Mouse (Mus musculus): ENCODE measurements around the gene Capn15. TPM values are rescaled to one million over a fixed set of nuclear protein-coding genes. Genes with fewer than 3 reads are reported as not detected.

The Capn15 gene
- polyA plus RNA-seq, 1 experiment from 2014 or later, result 23.7 TPM

DNA sequence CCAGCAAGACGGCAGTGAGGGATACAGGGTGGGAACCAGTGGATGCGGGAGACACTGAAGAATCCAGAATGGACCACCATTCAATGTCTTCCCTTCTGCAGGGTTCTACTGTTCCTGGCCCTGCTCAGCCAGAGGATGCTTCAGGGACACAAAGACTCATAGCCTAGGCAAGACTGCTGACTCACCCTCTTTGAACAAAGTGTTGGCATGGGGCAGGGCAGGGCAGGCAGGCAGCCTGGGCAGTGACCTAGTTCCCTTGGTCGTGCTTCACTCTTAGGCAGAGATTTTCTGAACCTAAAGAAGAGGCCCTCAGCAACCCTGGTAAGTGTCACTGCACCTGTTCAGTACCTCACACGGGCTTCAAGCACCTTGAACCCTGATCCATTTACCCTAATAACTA, 73.8 kb downstream of the Capn15 start:
- no peak for TF ChIP-seq CTCF (IDR thresholded peaks at IDR 0.05)
- in situ Hi-C loops (cut with MboI; ENCODE audit: low pct_unique_long_range_greater_than_20kb), result no loop called here
- DNase-seq (ENCODE audit: low read depth, low spot score) (no peak), ATAC-seq (no peak)
- ChIA-PET POLR2A (no interaction called here), CTCF (interaction anchor here (2.4 kb wide), 1 partner anchor 17 kb away, joined by 14 read pairs; no protein-coding TSS in a partner anchor)
- H3K27me3 ChIP-seq, result no peaks in the 10 kb centered on the region

Other genes with a start within 250 kb of the Capn15 start
- not detected for gene Mslnl, start 249.8 kb downstream of the Capn15 start, polyA plus RNA-seq (2021)
- 0.99 TPM for gene Msln, start 231.4 kb downstream of the Capn15 start, polyA plus RNA-seq (2021)
- gene Narfl, start 212.0 kb downstream of the Capn15 start, polyA plus RNA-seq (2021), result 44.9 TPM
- gene Haghl, start 200.1 kb downstream of the Capn15 start, polyA plus RNA-seq (2021), result 108 TPM
- 0.30 TPM for gene Ccdc78, start 199.2 kb downstream of the Capn15 start, polyA plus RNA-seq (2021)
- 73.5 TPM for gene Fam173a, start 192.9 kb downstream of the Capn15 start, polyA plus RNA-seq (2021)
- gene AC134908.4, start 190.1 kb downstream of the Capn15 start, polyA plus RNA-seq (2021), result 0.09 TPM
- gene Metrn, start 188.7 kb downstream of the Capn15 start, polyA plus RNA-seq (2021), result 39.8 TPM
- gene Fbxl16, start 176.7 kb downstream of the Capn15 start, polyA plus RNA-seq (2021), result 4.0 TPM
- 29.9 TPM for gene Wdr24, start 162.2 kb downstream of the Capn15 start, polyA plus RNA-seq (2021)
- 22.9 TPM for gene Jmjd8, start 156.9 kb downstream of the Capn15 start, polyA plus RNA-seq (2021)
- gene Stub1, start 152.4 kb downstream of the Capn15 start, polyA plus RNA-seq (2021), result 188 TPM
- gene Rhbdl1, start 148.5 kb downstream of the Capn15 start, polyA plus RNA-seq (2021), result 5.0 TPM
- gene Gm20683, start 144.0 kb downstream of the Capn15 start, polyA plus RNA-seq (2021), result 6.0 TPM
- gene Rhot2, start 140.9 kb downstream of the Capn15 start, polyA plus RNA-seq (2021), result 96.4 TPM
- gene Wdr90, start 124.3 kb downstream of the Capn15 start, polyA plus RNA-seq (2021), result 27.7 TPM
- 57.8 TPM for gene Mcrip2, start 117.0 kb downstream of the Capn15 start, polyA plus RNA-seq (2021)
- gene Mettl26, start 110.7 kb downstream of the Capn15 start, polyA plus RNA-seq (2021), result 81.4 TPM
- gene Wfikkn1, start 104.9 kb downstream of the Capn15 start, polyA plus RNA-seq (2021), result 0.35 TPM
- gene Rab40c, start 66.1 kb downstream of the Capn15 start, polyA plus RNA-seq (2021), result 20.2 TPM
- 104 TPM for gene Pigq, start 40.9 kb downstream of the Capn15 start, polyA plus RNA-seq (2021)
- gene Nhlrc4, start 40.8 kb downstream of the Capn15 start, polyA plus RNA-seq (2021), result 0.05 TPM
- 0.08 TPM for gene A930017K11Rik, start 33.2 kb downstream of the Capn15 start, polyA plus RNA-seq (2021)
- gene Rab11fip3, start 83.8 kb upstream of the Capn15 start, polyA plus RNA-seq (2021), result 35.9 TPM
- 42.4 TPM for gene Decr2, start 104.5 kb upstream of the Capn15 start, polyA plus RNA-seq (2021)
- 0.31 TPM for gene Nme4, start 109.8 kb upstream of the Capn15 start, polyA plus RNA-seq (2021)
- 22.7 TPM for gene Tmem8, start 127.5 kb upstream of the Capn15 start, polyA plus RNA-seq (2021)
- 118 TPM for gene Mrpl28, start 137.7 kb upstream of the Capn15 start, polyA plus RNA-seq (2021)
- gene Axin1, start 152.9 kb upstream of the Capn15 start, polyA plus RNA-seq (2021), result 71.8 TPM
- gene Pdia2, start 213.3 kb upstream of the Capn15 start, polyA plus RNA-seq (2021), result 0.22 TPM
- 0.76 TPM for gene Rgs11, start 217.2 kb upstream of the Capn15 start, polyA plus RNA-seq (2021)
- 17.0 TPM for gene Arhgdig, start 222.0 kb upstream of the Capn15 start, polyA plus RNA-seq (2021)

Measured in Patski (cell line).